Mouse (Mus musculus) thymus, adult 2 months (tissue): ENCODE measurements around the gene Ddah1. TPM values are rescaled to one million over a fixed set of nuclear protein-coding genes. Genes with fewer than 3 reads are reported as not detected.
"Not testable (repeated sequence)": the region's sequence is repeated elsewhere in the genome, so short reads cannot be mapped to it uniquely, and the experiment has no call there.

Source experiments
- DNase-seq: peaks from one replicate; pipeline ENCODE4 v3.0.0; 2021
- H3K27ac ChIP-seq: fragments of 200-500 bp; 2 replicates; pipeline ENCODE4 v1.5.1; 2012; ENCODE audit warnings: low read length, control low read depth; ENCODE audit not compliant: control insufficient read depth, insufficient read depth
- H3K27me3 ChIP-seq: fragments of 200-500 bp; 2 replicates; pipeline ENCODE4 v1.6.1; 2012; ENCODE audit warnings: mild to moderate bottlenecking, low read length, moderate library complexity, mixed read lengths; ENCODE audit not compliant: control insufficient read depth, insufficient read depth
- H3K36me3 ChIP-seq: fragments of 200-500 bp; 2 replicates; pipeline ENCODE4 v1.6.1; 2012; ENCODE audit warnings: mild to moderate bottlenecking, low read length, moderate library complexity; ENCODE audit not compliant: control insufficient read depth, insufficient read depth
- H3K4me1 ChIP-seq: fragments of 200-500 bp; replicated peaks from 2 replicates; pipeline ENCODE4 v1.6.1; 2012; ENCODE audit warnings: low read length; ENCODE audit not compliant: control insufficient read depth, insufficient read depth
- H3K4me3 ChIP-seq: fragments of 200-500 bp; 2 replicates; pipeline ENCODE4 v1.5.1; 2012; ENCODE audit warnings: mild to moderate bottlenecking, low read length, control low read depth, moderate library complexity; ENCODE audit not compliant: control insufficient read depth, insufficient read depth
- CTCF ChIP-seq: fragments of 200-500 bp; IDR thresholded peaks from 2 replicates; pipeline ENCODE4 v1.5.1; 2012; ENCODE audit warnings: mild to moderate bottlenecking, control low read depth, low read length, moderate library complexity, borderline replicate concordance; ENCODE audit not compliant: control insufficient read depth, poor library complexity, insufficient read depth; ENCODE audit errors: extremely low read depth
- POLR2A ChIP-seq: fragments of 200-500 bp; IDR thresholded peaks from 2 replicates; pipeline ENCODE4 v1.6.1; 2012; ENCODE audit warnings: mild to moderate bottlenecking, low read length, control low read depth, moderate library complexity; ENCODE audit not compliant: control insufficient read depth, poor library complexity, insufficient read depth; ENCODE audit errors: extremely low read depth
- WGBS: fragments of 180-500 bp; shearing (Covaris S2); methylation state at CpG from one replicate; pipeline ENCODE4 v1.1.7; 2018; 5-methylcytosine and 5-hydroxymethylcytosine counted together
- polyA plus RNA-seq: library from polyadenylated mRNA; depleted of rRNA; stranded (reverse); fragments of >200 nt; gene quantifications from 2 replicates; pipeline ENCODE4 v1.2.3, GENCODE M21; 2012

Gene Ddah1
- polyA plus RNA-seq, 1 experiment: 2.9 TPM

- DNase-seq: no peak
- H3K4me3 ChIP-seq: no peak overlapping the region
- H3K4me1 ChIP-seq: 0 out of 2 replicates have a peak, but pooled peaks cover 2% of the 10 kb centered on the region
- H3K36me3 ChIP-seq: no peaks in the 10 kb centered on the region
- TF ChIP-seq POLR2A (no peak), CTCF (no peak)
- WGBS: 94% methylated on average over 9 of the region's 9 CpGs
- H3K27ac ChIP-seq: no peak overlapping the region
- H3K27me3 ChIP-seq: no peaks in the 10 kb centered on the region
Measured at GRCm38 (mm10) chr3:145906582-145906981, 148.1 kb downstream of the Ddah1 start.

- DNase-seq: no peak
- Histone ChIP-seq H3K36me3 (no peaks in the 10 kb centered on the region), H3K27ac (no peak overlapping the region), H3K4me1 (peaks cover 3% of the 10 kb centered on the region), H3K4me3 (no peak overlapping the region), H3K27me3 (no peaks in the 10 kb centered on the region)
- whole genome bisulfite sequencing: 94% methylated on average over 7 of the region's 7 CpGs
- TF ChIP-seq POLR2A (no peak), CTCF (no peak)
Measured at GRCm38 (mm10) chr3:145912512-145912911, 154.0 kb downstream of the Ddah1 start.

- peaks cover 7% of the 10 kb centered on the region for H3K4me1 ChIP-seq
- no peaks in the 10 kb centered on the region for H3K36me3 ChIP-seq
- WGBS: 89% methylated on average over 6 of the region's 6 CpGs
- TF ChIP-seq POLR2A (no peak), CTCF (no peak)
- no peak for DNase-seq
- H3K27me3 ChIP-seq: no peaks in the 10 kb centered on the region
- H3K27ac ChIP-seq: no peak overlapping the region
- H3K4me3 ChIP-seq: no peak overlapping the region
Measured at GRCm38 (mm10) chr3:145913263-145913662, 154.8 kb downstream of the Ddah1 start.

- not testable (repeated sequence) for H3K36me3 ChIP-seq, H3K4me1 ChIP-seq, H3K27me3 ChIP-seq, DNase-seq, H3K4me3 ChIP-seq, H3K27ac ChIP-seq
- 90% methylated on average over 7 of the region's 7 CpGs for WGBS
Measured at GRCm38 (mm10) chr3:145913942-145914341, 155.5 kb downstream of the Ddah1 start.

GRCm38 (mm10) chr3:145916374-145916773, 157.9 kb downstream of the Ddah1 start:
- DNase-seq: no peak
- H3K27me3 ChIP-seq: no peaks in the 10 kb centered on the region
- peaks cover 7% of the 10 kb centered on the region for H3K4me1 ChIP-seq
- TF ChIP-seq CTCF (no peak), POLR2A (no peak)
- H3K27ac ChIP-seq: no peak overlapping the region
- no peaks in the 10 kb centered on the region for H3K36me3 ChIP-seq
- WGBS: 15% methylated on average over 5 of the region's 5 CpGs
- no peak overlapping the region for H3K4me3 ChIP-seq

GRCm38 (mm10) chr3:145916826-145917225, 158.4 kb downstream of the Ddah1 start:
- 17% methylated on average over 4 of the region's 4 CpGs for WGBS
- no peak for DNase-seq
- Histone ChIP-seq H3K4me1 (peaks cover 7% of the 10 kb centered on the region), H3K36me3 (no peaks in the 10 kb centered on the region), H3K27ac (no peak overlapping the region), H3K4me3 (no peak overlapping the region), H3K27me3 (no peaks in the 10 kb centered on the region)
- no peak for TF ChIP-seq POLR2A
- TF ChIP-seq CTCF: no peak
